ENCODE assay signal across 14 mouse cellular contexts in genomic region chr2:129046172-129046845, GRCm38 (mm10). TPM values are rescaled to one million over a fixed set of nuclear protein-coding genes. Genes with fewer than 3 reads are reported as not detected.
DNase-seq lines count a peak whose midpoint lies in the region; ATAC-seq and TF ChIP-seq lines count a peak whose summit lies in the region.
"Had no signal": no experiment of that assay in that cellular context is flagged by ENCODE, and none has a peak within 500 bp of the region (broad histone marks: within the 10 kb centered on the region; RNA-seq: fewer than 3 reads in every experiment).

No protein-coding gene starts in this region.

- no peak for TF ChIP-seq CTCF in liver, adult 2 months (IDR thresholded peaks at IDR 0.05; ENCODE audit: low read depth, low read length)

- no peaks in the 10 kb centered on the region for H3K4me1 ChIP-seq in heart, embryonic 12.5 days (replicated peaks)
- H3K4me1 ChIP-seq in liver, adult 2 months (ENCODE audit: control insufficient read depth, insufficient read depth, low read length) = no peaks in the 10 kb centered on the region
- H3K4me1 ChIP-seq in liver, embryonic 11.5 days (replicated peaks; ENCODE audit: control insufficient read depth, insufficient read depth, low read length) = no peaks in the 10 kb centered on the region
- H3K4me1 ChIP-seq: embryonic facial prominence, embryonic 10.5 days; forebrain, embryonic 13.5 days; limb, embryonic 15.5 days; megakaryocyte, embryonic 14.5 days had no signal

- H3K9me3 ChIP-seq in heart, embryonic 12.5 days (replicated peaks) = no peaks in the 10 kb centered on the region
- H3K9me3 ChIP-seq in liver, embryonic 11.5 days (ENCODE audit: control insufficient read depth, low read length) = no peaks in the 10 kb centered on the region
- H3K9me3 ChIP-seq: embryonic facial prominence, embryonic 10.5 days; forebrain, embryonic 13.5 days; limb, embryonic 15.5 days; megakaryocyte, embryonic 14.5 days had no signal

- H3K36me3 ChIP-seq in heart, embryonic 12.5 days = no peaks in the 10 kb centered on the region
- H3K36me3 ChIP-seq in liver, adult 2 months (ENCODE audit: control insufficient read depth, insufficient read depth, low read length) = no peaks in the 10 kb centered on the region
- no peaks in the 10 kb centered on the region for H3K36me3 ChIP-seq in liver, embryonic 11.5 days (ENCODE audit: control insufficient read depth, insufficient read depth, low read length)
- H3K36me3 ChIP-seq: embryonic facial prominence, embryonic 10.5 days; limb, embryonic 15.5 days had no signal

- WGBS in heart, embryonic 12.5 days = 64% methylated on average over 6 of the region's 6 CpGs
- 79% methylated on average over 6 of the region's 6 CpGs for WGBS in liver, adult 2 months
- 76% methylated on average over 6 of the region's 6 CpGs for WGBS in liver, embryonic 11.5 days

- peak; percentile 31 to 58 for DNase-seq in heart, adult 18-20 months
- DNase-seq in liver, adult 2 months (ENCODE audit: extremely low read depth, low read depth, low spot score) = peak; percentile 3
- no peak for DNase-seq in liver, embryonic 11.5 days (ENCODE audit: low spot score)
- peak; percentile 77 to 79 for DNase-seq in adrenal gland, postnatal 36 days
- DNase-seq in ovary, postnatal 14 days (ENCODE audit: low spot score) = peak; percentile 34
- DNase-seq in cerebellum, adult 8-10 months = no peak
- DNase-seq: cerebellum, adult 11-12 months; gastrocnemius, postnatal 25 days had no signal

- no peak overlapping the region for H3K27ac ChIP-seq in heart, embryonic 12.5 days (ENCODE audit: poor library complexity, severe bottlenecking)
- no peak overlapping the region for H3K27ac ChIP-seq in liver, adult 2 months (replicated peaks; ENCODE audit: insufficient read depth, low read depth, low read length)
- no peak overlapping the region for H3K27ac ChIP-seq in liver, embryonic 11.5 days (ENCODE audit: low read depth, low read length)
- H3K27ac ChIP-seq: embryonic facial prominence, embryonic 10.5 days; forebrain, embryonic 13.5 days; limb, embryonic 15.5 days had no signal

- peaks cover 15% of the 10 kb centered on the region for H3K27me3 ChIP-seq in heart, embryonic 12.5 days (replicated peaks)
- H3K27me3 ChIP-seq in liver, adult 2 months (ENCODE audit: control insufficient read depth, insufficient read depth, low read length) = no peaks in the 10 kb centered on the region
- 0 out of 2 replicates have a peak, but pooled peaks cover 2% of the 10 kb centered on the region for H3K27me3 ChIP-seq in liver, embryonic 11.5 days (replicated peaks; ENCODE audit: control insufficient read depth, insufficient read depth, low read length)
- H3K27me3 ChIP-seq: forebrain, embryonic 13.5 days; limb, embryonic 15.5 days had no signal

- no peak for ATAC-seq in heart, embryonic 12.5 days (ENCODE audit: insufficient number of reproducible peaks, low FRiP score)
- ATAC-seq in liver, embryonic 11.5 days (replicated peaks; ENCODE audit: low FRiP score) = no peak
- no peak for ATAC-seq in frontal cortex, adult (ENCODE audit: low TSS enrichment)
- ATAC-seq: forebrain, embryonic 13.5 days had no signal

- no peak for TF ChIP-seq POLR2A in liver, adult 2 months (IDR thresholded peaks at IDR 0.05; ENCODE audit: extremely low read depth, insufficient read depth, low read length)

- H3K4me3 ChIP-seq in heart, embryonic 12.5 days = no peak overlapping the region
- no peak overlapping the region for H3K4me3 ChIP-seq in liver, adult 2 months (ENCODE audit: insufficient read depth, low read depth, low read length)
- H3K4me3 ChIP-seq in liver, embryonic 11.5 days (ENCODE audit: low read depth, low read length) = no peak overlapping the region
- H3K4me3 ChIP-seq: embryonic facial prominence, embryonic 10.5 days; forebrain, embryonic 13.5 days; limb, embryonic 15.5 days; megakaryocyte, embryonic 14.5 days had no signal

- H3K79me2 ChIP-seq in liver, adult 2 months (ENCODE audit: control insufficient read depth, insufficient read depth, low read length) = no peaks in the 10 kb centered on the region

- H3K4me2 ChIP-seq in heart, embryonic 12.5 days = no peak overlapping the region
- no peak overlapping the region for H3K4me2 ChIP-seq in liver, embryonic 11.5 days
- H3K4me2 ChIP-seq: forebrain, embryonic 13.5 days; limb, embryonic 15.5 days had no signal

- no peak overlapping the region for H3K9ac ChIP-seq in heart, embryonic 12.5 days
- no peak overlapping the region for H3K9ac ChIP-seq in liver, adult 2 months (ENCODE audit: low read depth, low read length)
- H3K9ac ChIP-seq in liver, embryonic 11.5 days (ENCODE audit: low read depth, low read length) = no peak overlapping the region
- H3K9ac ChIP-seq: forebrain, embryonic 13.5 days; limb, embryonic 15.5 days had no signal

RNA-seq across cellular contexts. Expression of gene Vinac1, which starts 1.7 kb away (rescaled TPM):
- total RNA-seq in heart, adult 18-20 months (2021) = not detected
- polyA plus RNA-seq in heart, embryonic 12.5 days (2016; fragmentation: Nextera tagmentation; extraction: Ambion mirVana) = 0.08 TPM in 1 of 2 replicates, not detected in the other
- 0.09 and 0.13 TPM in 2 replicates for total RNA-seq in liver, adult 2 months (2014; rRNA removed)
- 0.04 and 0.12 TPM in 2 replicates for polyA plus RNA-seq in liver, adult 2 months (2012; rRNA removed)
- 0.05 and 0.06 TPM in 2 replicates for polyA plus RNA-seq in liver, embryonic 11.5 days (2014; fragmentation: Nextera tagmentation; extraction: Ambion mirVana)
- under 1 TPM; 0.07 to 0.10 TPM for total RNA-seq in adrenal gland, postnatal 36 days (2021)
- total RNA-seq: gastrocnemius, postnatal 25 days had no signal

RNA-seq across cellular contexts. Expression of gene Ttl, which starts 19.4 kb away (rescaled TPM):
- total RNA-seq in heart, adult 18-20 months (2021) = 10 to 100 TPM; 20.0 to 22.7 TPM
- polyA plus RNA-seq in heart, embryonic 12.5 days (2016; fragmentation: Nextera tagmentation; extraction: Ambion mirVana) = 7.9 and 8.3 TPM in 2 replicates
- 3.3 and 3.8 TPM in 2 replicates for total RNA-seq in liver, adult 2 months (2014; rRNA removed)
- polyA plus RNA-seq in liver, adult 2 months (2012; rRNA removed) = 1.9 and 2.4 TPM in 2 replicates
- 5.2 and 6.1 TPM in 2 replicates for polyA plus RNA-seq in liver, embryonic 11.5 days (2014; fragmentation: Nextera tagmentation; extraction: Ambion mirVana)
- total RNA-seq in adrenal gland, postnatal 36 days (2021) = 10 to 100 TPM; 10.7 to 12.1 TPM

RNA-seq across cellular contexts. Expression of gene Polr1b, which starts 54.5 kb away (rescaled TPM):
- total RNA-seq in heart, adult 18-20 months (2021) = 10 to 100 TPM; 10.2 to 10.9 TPM
- polyA plus RNA-seq in heart, embryonic 12.5 days (2016; fragmentation: Nextera tagmentation; extraction: Ambion mirVana) = 21.0 and 21.1 TPM in 2 replicates
- total RNA-seq in liver, adult 2 months (2014; rRNA removed) = 7.7 and 10.7 TPM in 2 replicates
- 8.6 and 15.7 TPM in 2 replicates for polyA plus RNA-seq in liver, adult 2 months (2012; rRNA removed)
- 52.5 and 52.7 TPM in 2 replicates for polyA plus RNA-seq in liver, embryonic 11.5 days (2014; fragmentation: Nextera tagmentation; extraction: Ambion mirVana)
- total RNA-seq in adrenal gland, postnatal 36 days (2021) = 10 to 100 TPM; 14.4 to 19.8 TPM

Comparison
In these comparisons a context has a peak if more than half of its experiments do, and no peak if none do; other contexts are left out.
1. DNase-seq: peak in heart, adult 18-20 months (2 of 2), liver, adult 2 months (single experiment), adrenal gland, postnatal 36 days (2 of 2) and ovary, postnatal 14 days (single experiment); none in liver, embryonic 11.5 days (single experiment) and cerebellum, adult 8-10 months (single experiment).